In the genomic region with DNA sequence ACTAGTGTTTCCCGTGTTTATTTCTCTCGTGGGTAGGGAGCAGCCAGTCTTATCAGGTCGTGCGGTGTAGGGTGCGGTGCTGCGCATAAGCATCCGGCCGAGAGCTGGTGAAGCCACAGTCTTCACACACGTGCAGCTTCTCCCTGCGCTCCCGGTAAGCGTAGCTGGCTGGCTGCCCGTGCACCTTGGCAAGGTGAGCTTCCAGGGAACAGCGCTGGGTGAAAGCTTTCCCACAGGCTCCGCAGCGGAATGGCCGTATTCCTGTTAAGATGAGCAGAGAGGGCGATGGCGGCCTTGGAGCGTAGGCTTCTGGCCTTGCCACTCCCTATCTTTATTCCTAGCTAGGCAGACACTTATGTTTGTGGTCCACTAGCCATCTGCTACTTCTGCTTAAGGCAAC, we compare ENCODE assay signal across 8 mouse cellular contexts. TPM values are rescaled to one million over a fixed set of nuclear protein-coding genes. Genes with fewer than 3 reads are reported as not detected.
A peak's percentile ranks its signal among the peaks of the same experiment; 100 is the strongest.
DNase-seq lines count a peak whose midpoint lies in the region; ATAC-seq and TF ChIP-seq lines count a peak whose summit lies in the region.

No protein-coding gene starts in this region.

- peak overlapping the region; percentile 83; the same call in 1 of the 2 replicates for H3K4me3 ChIP-seq in gastrocnemius, adult 2 months
- no peak overlapping the region for H3K4me3 ChIP-seq in kidney, adult 2 months (ENCODE audit: insufficient read depth, low read depth, low read length)
- no peak overlapping the region for H3K4me3 ChIP-seq in midbrain, embryonic 16.5 days (ENCODE audit: low read depth, low read length)

- H3K9me3 ChIP-seq in midbrain, embryonic 16.5 days (replicated peaks; ENCODE audit: control insufficient read depth, low read length, poor library complexity, severe bottlenecking): no peaks in the 10 kb centered on the region

- no peak for ATAC-seq in midbrain, embryonic 16.5 days

- peak overlapping the region; percentile 28 for H3K27ac ChIP-seq in gastrocnemius, adult 2 months
- H3K27ac ChIP-seq in kidney, adult 2 months (ENCODE audit: insufficient read depth, low read depth, low read length): no peak overlapping the region
- no peak overlapping the region for H3K27ac ChIP-seq in midbrain, embryonic 16.5 days (ENCODE audit: low read length)

- H3K4me2 ChIP-seq in midbrain, embryonic 16.5 days (ENCODE audit: low read length): peak overlapping the region; percentile 78; the same call in 1 of the 2 replicates

- no peak for TF ChIP-seq POLR2A in kidney, adult 2 months (IDR thresholded peaks at IDR 0.05; ENCODE audit: low read depth, low read length)

- H3K4me1 ChIP-seq in kidney, adult 2 months (ENCODE audit: control insufficient read depth, insufficient read depth, low read length): peaks cover 11% of the 10 kb centered on the region; the same call in 1 of the 2 replicates
- H3K4me1 ChIP-seq in midbrain, embryonic 16.5 days (ENCODE audit: control insufficient read depth, insufficient read depth, low read length): peaks cover 16% of the 10 kb centered on the region

- no peak for DNase-seq in gastrocnemius, adult 2 months
- no peak for DNase-seq in gastrocnemius, postnatal 36 days
- DNase-seq in right cerebral cortex, postnatal 10 days (ENCODE audit: low spot score in 2 of 2): peak; percentile 61 to 64
- DNase-seq in right cerebral cortex, postnatal 25 days: no peak
- DNase-seq in kidney, adult 2 months: peak; percentile 65
- DNase-seq in spleen, postnatal 10 days (ENCODE audit: low spot score in 2 of 2): no peak
- no peak for DNase-seq in Muller cell, postnatal 12 days (ENCODE audit: inconsistent ontology term)

- no peak overlapping the region for H3K9ac ChIP-seq in midbrain, embryonic 16.5 days (ENCODE audit: low read depth, low read length)

- H3K27me3 ChIP-seq in kidney, adult 2 months (replicated peaks; ENCODE audit: control insufficient read depth, insufficient read depth, low read length): no peaks in the 10 kb centered on the region
- no peaks in the 10 kb centered on the region for H3K27me3 ChIP-seq in midbrain, embryonic 16.5 days (ENCODE audit: control insufficient read depth, insufficient read depth, low read depth, low read length)

- TF ChIP-seq CTCF in gastrocnemius, adult 2 months (IDR thresholded peaks at IDR 0.05): no peak
- TF ChIP-seq CTCF in kidney, adult 2 months (conservative IDR thresholded peaks at IDR 0.05; ENCODE audit: insufficient read depth, insufficient read length, low read depth, low read length): no peak

- intact Hi-C loops in gastrocnemius, adult 2 months (cut with DNase I): no loop called here
- intact Hi-C loops in gastrocnemius, postnatal 36 days (cut with DNase I): loop anchor here (2.0 kb wide), 1 partner anchor 45 kb away; no protein-coding TSS in a partner anchor

- WGBS in kidney, adult 2 months: 73% methylated on average over 20 of the region's 20 CpGs
- 93% methylated on average over 20 of the region's 20 CpGs for WGBS in midbrain, embryonic 16.5 days

- H3K36me3 ChIP-seq in kidney, adult 2 months (ENCODE audit: control insufficient read depth, insufficient read depth, low read length): no peaks in the 10 kb centered on the region
- H3K36me3 ChIP-seq in midbrain, embryonic 16.5 days (ENCODE audit: control insufficient read depth, insufficient read depth, low read length): peaks cover 9% of the 10 kb centered on the region; the same call in 1 of the 2 replicates

RNA-seq across cellular contexts. Expression of gene Tbcb, which starts 1.3 kb away (rescaled TPM):
- total RNA-seq in gastrocnemius, adult 2 months (2021): 10 to 100 TPM; 29.8 to 31.5 TPM
- 10 to 100 TPM; 29.9 to 30.0 TPM for total RNA-seq in gastrocnemius, postnatal 36 days (2021)
- polyA plus RNA-seq in kidney, adult 2 months (2012; rRNA removed): 51.8 and 72.2 TPM in 2 replicates
- 436 and 442 TPM in 2 replicates for polyA plus RNA-seq in midbrain, embryonic 16.5 days (2015; fragmentation: Nextera tagmentation; extraction: Ambion mirVana)

RNA-seq across cellular contexts. Expression of gene Polr2i, which starts 1.6 kb away (rescaled TPM):
- 10 to 100 TPM; 62.1 to 68.0 TPM for total RNA-seq in gastrocnemius, adult 2 months (2021)
- total RNA-seq in gastrocnemius, postnatal 36 days (2021): 10 to 100 TPM; 53.9 to 58.8 TPM
- polyA plus RNA-seq in kidney, adult 2 months (2012; rRNA removed): 187 and 196 TPM in 2 replicates
- 158 and 166 TPM in 2 replicates for polyA plus RNA-seq in midbrain, embryonic 16.5 days (2015; fragmentation: Nextera tagmentation; extraction: Ambion mirVana)

RNA-seq across cellular contexts. Expression of gene Ovol3, which starts 2.1 kb away (rescaled TPM):
- not detected for total RNA-seq in gastrocnemius, adult 2 months (2021)
- total RNA-seq in gastrocnemius, postnatal 36 days (2021): not detected
- 0.19 and 0.27 TPM in 2 replicates for polyA plus RNA-seq in kidney, adult 2 months (2012; rRNA removed)
- not detected in 2 replicates for polyA plus RNA-seq in midbrain, embryonic 16.5 days (2015; fragmentation: Nextera tagmentation; extraction: Ambion mirVana)

RNA-seq across cellular contexts. Expression of gene Capns1, which starts 34.8 kb away (rescaled TPM):
- total RNA-seq in gastrocnemius, adult 2 months (2021): 100 to 1,000 TPM; 178 to 186 TPM
- 100 to 1,000 TPM; 188 to 196 TPM for total RNA-seq in gastrocnemius, postnatal 36 days (2021)
- 724 and 781 TPM in 2 replicates for polyA plus RNA-seq in kidney, adult 2 months (2012; rRNA removed)
- 64.8 and 65.3 TPM in 2 replicates for polyA plus RNA-seq in midbrain, embryonic 16.5 days (2015; fragmentation: Nextera tagmentation; extraction: Ambion mirVana)

RNA-seq across cellular contexts. Expression of gene Thap8, which starts 46.5 kb away (rescaled TPM):
- total RNA-seq in gastrocnemius, adult 2 months (2021): under 1 TPM in 1 of 2 experiments, not detected in 1; 0.26 TPM
- under 1 TPM in 1 of 2 experiments, not detected in 1; 0.25 TPM for total RNA-seq in gastrocnemius, postnatal 36 days (2021)
- 0.11 TPM in 1 of 2 replicates, not detected in the other for polyA plus RNA-seq in kidney, adult 2 months (2012; rRNA removed)
- polyA plus RNA-seq in midbrain, embryonic 16.5 days (2015; fragmentation: Nextera tagmentation; extraction: Ambion mirVana): 0.51 and 1.3 TPM in 2 replicates

Comparison
In these comparisons a context has a peak if more than half of its experiments do, and no peak if none do; other contexts are left out.
1. DNase-seq: peak in right cerebral cortex, postnatal 10 days (2 of 2) and kidney, adult 2 months (single experiment); none in gastrocnemius, adult 2 months (single experiment), gastrocnemius, postnatal 36 days (0 of 2), right cerebral cortex, postnatal 25 days (single experiment), spleen, postnatal 10 days (0 of 2) and Muller cell, postnatal 12 days (single experiment).